Mouse (Mus musculus) heart, postnatal 0 days (tissue): Measurements from ENCODE around the gene Fam227a.

ENCODE experiments used
- CTCF ChIP-seq: IDR thresholded peaks from 2 replicates; pipeline ENCODE4 v1.5.1; 2016; ENCODE audit warnings: antibody characterized with exemption, control low read depth, low read depth
- EP300 ChIP-seq: IDR thresholded peaks from 2 replicates; pipeline ENCODE4 v1.6.1; 2016; ENCODE audit warnings: antibody characterized with exemption, low read depth

- TF ChIP-seq CTCF (no peak), EP300 (no peak)
These were observed 40.3 kb downstream of the Fam227a start for GRCm38 (mm10) chr15:79618456-79618855.
